Comparison of ENCODE assay signal across 8 mouse cellular contexts in the genomic region with DNA sequence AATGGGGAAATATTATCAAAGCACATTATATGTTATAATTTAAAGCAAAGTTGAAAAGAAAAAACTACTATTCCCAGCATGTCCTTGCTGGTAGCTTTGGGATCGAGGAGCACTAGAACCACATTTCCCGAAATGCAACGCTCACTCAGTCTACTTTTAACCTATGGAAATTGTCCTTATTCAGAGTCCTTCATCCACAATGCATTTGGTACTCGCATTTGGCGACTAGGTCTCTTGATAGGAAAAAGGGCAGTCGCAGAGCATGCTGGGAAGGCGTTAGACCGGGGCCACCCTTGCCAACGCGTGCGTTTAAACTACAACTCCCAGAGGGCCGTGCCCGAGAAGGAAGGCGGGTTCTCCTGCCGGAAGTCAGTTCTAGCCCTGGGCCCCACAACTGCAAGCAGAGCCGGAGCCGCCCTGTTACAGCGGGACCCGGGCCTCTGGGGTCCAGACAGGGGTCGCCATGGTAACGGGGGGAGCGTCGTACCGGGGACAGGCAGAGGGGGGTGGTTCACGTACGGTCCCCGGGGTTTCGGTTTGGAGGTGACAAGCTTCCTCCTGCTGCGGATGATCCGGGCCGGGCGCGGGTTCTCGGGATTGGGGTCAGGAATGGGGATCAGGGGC. TPM values are rescaled to one million over a fixed set of nuclear protein-coding genes. Genes with fewer than 3 reads are reported as not detected.
A peak's percentile ranks its signal among the peaks of the same experiment; 100 is the strongest.
DNase-seq lines count a peak whose midpoint lies in the region; ATAC-seq and TF ChIP-seq lines count a peak whose summit lies in the region.

A gene (plus strand): TSS at position 338 of the 624 bp plus-strand sequence.

- peak within 1 kb of the TSS; percentile 75 to 82 for H3K4me3 ChIP-seq in ES-E14 (ENCODE audit: insufficient read depth in 1 of 2, low read depth in 1 of 2, low read length in 2 of 2, poor library complexity in 1 of 2, severe bottlenecking in 1 of 2)
- peak within 1 kb of the TSS; percentile 94 for H3K4me3 ChIP-seq in forebrain, embryonic 15.5 days
- H3K4me3 ChIP-seq in lung, adult 2 months (replicated peaks; ENCODE audit: extremely low read depth, low read depth, low read length): peak within 1 kb of the TSS; percentile 95

- no peak for TF ChIP-seq CTCF in lung, adult 2 months (IDR thresholded peaks at IDR 0.05; ENCODE audit: insufficient read depth, low read length)

- intact Hi-C loops in heart, postnatal 25 days (cut with DNase I): loop anchor here (10.0 kb wide), 1 partner anchor 353 kb away; a partner anchor contains a TSS

- H3K36me3 ChIP-seq in ES-E14 (ENCODE audit: control insufficient read depth, insufficient read depth, low read length, poor library complexity, severe bottlenecking): peaks cover 2% of the 10 kb centered on the region; the same call in 1 of the 2 replicates
- peaks cover 8% of the 10 kb centered on the region for H3K36me3 ChIP-seq in forebrain, embryonic 15.5 days

- peak; percentile 75; the same call in 1 of the 2 replicates for TF ChIP-seq POLR2A in lung, adult 2 months (IDR thresholded peaks at IDR 0.05; ENCODE audit: borderline replicate concordance, extremely low read depth, low read depth, low read length)

- H3K27ac ChIP-seq in ES-E14 (ENCODE audit: insufficient read depth, low read depth, low read length, poor library complexity, severe bottlenecking): no peak within 1 kb of the TSS
- H3K27ac ChIP-seq in forebrain, embryonic 15.5 days (replicated peaks): peak within 1 kb of the TSS; percentile 46; the same call in 1 of the 2 replicates

- peak within 1 kb of the TSS; percentile 85 for H3K9ac ChIP-seq in ES-E14 (ENCODE audit: insufficient read depth, low read depth, low read length, poor library complexity, severe bottlenecking)
- H3K9ac ChIP-seq in forebrain, embryonic 15.5 days (replicated peaks): peak within 1 kb of the TSS; percentile 92

- H3K4me1 ChIP-seq in ES-E14 (ENCODE audit: control insufficient read depth in 2 of 2, insufficient read depth in 2 of 2, low read length in 2 of 2, poor library complexity in 1 of 2): peaks cover 0 to 7% of the 10 kb centered on the region in 2 experiments; a peak in 2 of 4 replicates
- peaks cover 19% of the 10 kb centered on the region for H3K4me1 ChIP-seq in forebrain, embryonic 15.5 days
- peaks cover 7% of the 10 kb centered on the region; the same call in 1 of the 2 replicates for H3K4me1 ChIP-seq in lung, adult 2 months (ENCODE audit: control insufficient read depth, insufficient read depth, low read length)

- H3K9me3 ChIP-seq in ES-E14 (ENCODE audit: control insufficient read depth, insufficient read depth, low read depth, low read length): no peaks in the 10 kb centered on the region
- no peaks in the 10 kb centered on the region for H3K9me3 ChIP-seq in forebrain, embryonic 15.5 days

- DNase-seq in ES-E14 (ENCODE audit: low read depth, low spot score): peak; percentile 96
- DNase-seq in cerebellum, adult 11-12 months: peak; percentile 98
- peak; percentile 93 for DNase-seq in heart, postnatal 25 days (ENCODE audit: low spot score)
- DNase-seq in layer of hippocampus, adult 18-20 months (ENCODE audit: low spot score in 2 of 2): peak; percentile 98 to 100
- DNase-seq in lung, adult 2 months: peak; percentile 92
- DNase-seq in thymus, adult 18-20 months: peak; percentile 93 to 96

- 1% methylated on average over 34 of the region's 34 CpGs for WGBS in forebrain, embryonic 15.5 days
- WGBS in lung, adult 2 months: under 1% methylated on average over 34 of the region's 34 CpGs

- peak within 1 kb of the TSS; percentile 83 for H3K4me2 ChIP-seq in forebrain, embryonic 15.5 days (replicated peaks)

- in situ Hi-C loops in ES-E14 (cut with MboI; ENCODE audit: low sequenced_read_pairs in 2 of 2, unreplicated experiment in 2 of 2): no loop called here

- ATAC-seq in forebrain, embryonic 15.5 days (replicated peaks): peak; percentile 98
- peak; percentile 97 for ATAC-seq in neutrophil, adult 5-6 weeks (ENCODE audit: extremely low read depth, insufficient number of reproducible peaks, low FRiP score, poor library complexity, severe bottlenecking)

- H3K27me3 ChIP-seq in forebrain, embryonic 15.5 days: no peaks in the 10 kb centered on the region

TF ChIP-seq in ES-E14, 5 proteins besides CTCF, POLR2A, EP300 and RAD21:
- TF ChIP-seq HCFC1 (IDR thresholded peaks at IDR 0.05; ENCODE audit: borderline replicate concordance, insufficient read depth, low read length): peak; percentile 98
- peak; percentile 86 for TF ChIP-seq CHD2 (IDR thresholded peaks at IDR 0.05; ENCODE audit: low read depth, low read length)
- TF ChIP-seq ZC3H11A (IDR thresholded peaks at IDR 0.05; ENCODE audit: borderline replicate concordance, low read depth, low read length): no peak

RNA-seq across cellular contexts. Expression of the gene that starts here (rescaled TPM):
- 188 and 227 TPM in 2 replicates for total RNA-seq in ES-E14 (2012; rRNA removed)
- polyA plus RNA-seq in forebrain, embryonic 15.5 days (2015; fragmentation: Nextera tagmentation; extraction: Ambion mirVana): 395 and 401 TPM in 2 replicates
- total RNA-seq in heart, postnatal 25 days (2021): 10 to 100 TPM; 80.9 to 87.9 TPM
- total RNA-seq in layer of hippocampus, adult 18-20 months (2021): 100 to 1,000 TPM; 257 to 266 TPM
- 206 and 228 TPM in 2 replicates for polyA plus RNA-seq in lung, adult 2 months (2012; rRNA removed)
- 40.2 and 47.9 TPM in 2 replicates for total RNA-seq in neutrophil, adult 5-6 weeks (2017)
